Mouse (Mus musculus): ENCODE data around the gene Kcnj12. TPM values are rescaled to one million over a fixed set of nuclear protein-coding genes. Genes with fewer than 3 reads are reported as not detected.

The Kcnj12 gene
- polyA plus RNA-seq, 1 experiment from 2014 or later, result 0.76 TPM

- 85% methylated on average over 5 of the region's 5 CpGs for WGBS
These were observed 42.6 kb upstream of the Kcnj12 start for GRCm38 (mm10) chr11:60979788-60980187.

GRCm38 (mm10) chr11:60981693-60982486 lies 40.5 kb upstream of the Kcnj12 start:
- 69% methylated on average over 14 of the region's 14 CpGs for WGBS
- no peak for ATAC-seq

More at GRCm38 (mm10) chr11:60979788-60980187, 42.6 kb upstream of the Kcnj12 start:
- no peaks in the 10 kb centered on the region for H3K27me3 ChIP-seq (replicated peaks; ENCODE audit: control insufficient read depth, insufficient read depth, low read length)
- no peak for ATAC-seq
- H3K9ac ChIP-seq (ENCODE audit: low read depth, low read length), result no peak overlapping the region
- no peak for TF ChIP-seq CTCF (IDR thresholded peaks at IDR 0.05; ENCODE audit: low read depth)
- no peaks in the 10 kb centered on the region for H3K9me3 ChIP-seq (ENCODE audit: control insufficient read depth)
- no peak overlapping the region for H3K4me2 ChIP-seq (replicated peaks; ENCODE audit: low read depth)
- no peaks in the 10 kb centered on the region for H3K4me1 ChIP-seq (replicated peaks; ENCODE audit: control insufficient read depth, insufficient read depth, low read length)
- H3K36me3 ChIP-seq (ENCODE audit: control insufficient read depth, insufficient read depth), result no peaks in the 10 kb centered on the region
- H3K27ac ChIP-seq (ENCODE audit: low read depth, low read length), result no peak overlapping the region
- no peak overlapping the region for H3K4me3 ChIP-seq (ENCODE audit: low read depth, low read length)

GRCm38 (mm10) chr11:60984912-60985558 lies 37.3 kb upstream of the Kcnj12 start:
- H3K4me2 ChIP-seq (replicated peaks; ENCODE audit: low read depth), result no peak overlapping the region
- no peak overlapping the region for H3K27ac ChIP-seq (ENCODE audit: low read depth, low read length)
- H3K9me3 ChIP-seq (ENCODE audit: control insufficient read depth), result 0 out of 2 replicates have a peak, but pooled peaks cover 3% of the 10 kb centered on the region
- no peak for TF ChIP-seq CTCF (IDR thresholded peaks at IDR 0.05; ENCODE audit: low read depth)
- no peak for ATAC-seq
- no peak overlapping the region for H3K9ac ChIP-seq (ENCODE audit: low read depth, low read length)
- no peak overlapping the region for H3K4me3 ChIP-seq (ENCODE audit: low read depth, low read length)
- WGBS, result 71% methylated on average over 13 of the region's 13 CpGs
- no peaks in the 10 kb centered on the region for H3K36me3 ChIP-seq (ENCODE audit: control insufficient read depth, insufficient read depth)
- H3K27me3 ChIP-seq (replicated peaks; ENCODE audit: control insufficient read depth, insufficient read depth, low read length), result no peaks in the 10 kb centered on the region
- H3K4me1 ChIP-seq (replicated peaks; ENCODE audit: control insufficient read depth, insufficient read depth, low read length), result no peaks in the 10 kb centered on the region; the same call in 1 of the 2 replicates

More at GRCm38 (mm10) chr11:60981693-60982486, 40.5 kb upstream of the Kcnj12 start:
- no peaks in the 10 kb centered on the region; the same call in 1 of the 2 replicates for H3K4me1 ChIP-seq (replicated peaks; ENCODE audit: control insufficient read depth, insufficient read depth, low read length)
- H3K4me2 ChIP-seq (replicated peaks; ENCODE audit: low read depth), result no peak overlapping the region
- no peaks in the 10 kb centered on the region for H3K9me3 ChIP-seq (ENCODE audit: control insufficient read depth)
- H3K4me3 ChIP-seq (ENCODE audit: low read depth, low read length), result no peak overlapping the region
- H3K27me3 ChIP-seq (replicated peaks; ENCODE audit: control insufficient read depth, insufficient read depth, low read length), result no peaks in the 10 kb centered on the region
- no peak for TF ChIP-seq CTCF (IDR thresholded peaks at IDR 0.05; ENCODE audit: low read depth)
- no peak overlapping the region for H3K9ac ChIP-seq (ENCODE audit: low read depth, low read length)
- no peak overlapping the region for H3K27ac ChIP-seq (ENCODE audit: low read depth, low read length)
- no peaks in the 10 kb centered on the region for H3K36me3 ChIP-seq (ENCODE audit: control insufficient read depth, insufficient read depth)

GRCm38 (mm10) chr11:60990428-60990827 lies 31.9 kb upstream of the Kcnj12 start:
- no peak overlapping the region for H3K4me3 ChIP-seq (ENCODE audit: low read depth, low read length)
- no peak overlapping the region for H3K27ac ChIP-seq (ENCODE audit: low read depth, low read length)
- H3K9ac ChIP-seq (ENCODE audit: low read depth, low read length), result no peak overlapping the region
- H3K27me3 ChIP-seq (replicated peaks; ENCODE audit: control insufficient read depth, insufficient read depth, low read length), result no peaks in the 10 kb centered on the region
- H3K4me1 ChIP-seq (replicated peaks; ENCODE audit: control insufficient read depth, insufficient read depth, low read length), result no peaks in the 10 kb centered on the region
- no peaks in the 10 kb centered on the region for H3K36me3 ChIP-seq (ENCODE audit: control insufficient read depth, insufficient read depth)
- 88% methylated on average over 3 of the region's 3 CpGs for WGBS
- ATAC-seq, result no peak
- no peak for TF ChIP-seq CTCF (IDR thresholded peaks at IDR 0.05; ENCODE audit: low read depth)
- H3K9me3 ChIP-seq (ENCODE audit: control insufficient read depth), result 0 out of 2 replicates have a peak, but pooled peaks cover 3% of the 10 kb centered on the region
- H3K4me2 ChIP-seq (replicated peaks; ENCODE audit: low read depth), result no peak overlapping the region

- Histone ChIP-seq H3K36me3 (ENCODE audit: control insufficient read depth, insufficient read depth) (no peaks in the 10 kb centered on the region), H3K27me3 (replicated peaks; ENCODE audit: control insufficient read depth, insufficient read depth, low read length) (0 out of 2 replicates have a peak, but pooled peaks cover 4% of the 10 kb centered on the region), H3K4me1 (replicated peaks; ENCODE audit: control insufficient read depth, insufficient read depth, low read length) (no peaks in the 10 kb centered on the region), H3K9me3 (ENCODE audit: control insufficient read depth) (no peaks in the 10 kb centered on the region), H3K9ac (ENCODE audit: low read depth, low read length) (no peak overlapping the region), H3K4me2 (replicated peaks; ENCODE audit: low read depth) (no peak overlapping the region), H3K4me3 (ENCODE audit: low read depth, low read length) (no peak overlapping the region), H3K27ac (ENCODE audit: low read depth, low read length) (no peak overlapping the region)
- no peak for TF ChIP-seq CTCF (IDR thresholded peaks at IDR 0.05; ENCODE audit: low read depth)
- no peak for ATAC-seq
- WGBS, result 76% methylated on average over 8 of the region's 8 CpGs
These were observed 19.6 kb upstream of the Kcnj12 start for GRCm38 (mm10) chr11:61002736-61003135.

- H3K27me3 ChIP-seq (replicated peaks; ENCODE audit: control insufficient read depth, insufficient read depth, low read length), result 0 out of 2 replicates have a peak, but pooled peaks cover 4% of the 10 kb centered on the region
- no peaks in the 10 kb centered on the region for H3K4me1 ChIP-seq (replicated peaks; ENCODE audit: control insufficient read depth, insufficient read depth, low read length)
- no peaks in the 10 kb centered on the region for H3K9me3 ChIP-seq (ENCODE audit: control insufficient read depth)
- H3K27ac ChIP-seq (ENCODE audit: low read depth, low read length), result no peak overlapping the region
- 39% methylated on average over 4 of the region's 4 CpGs for WGBS
- H3K4me2 ChIP-seq (replicated peaks; ENCODE audit: low read depth), result no peak overlapping the region
- no peak for ATAC-seq
- TF ChIP-seq CTCF (IDR thresholded peaks at IDR 0.05; ENCODE audit: low read depth), result no peak
- H3K4me3 ChIP-seq (ENCODE audit: low read depth, low read length), result no peak overlapping the region
- no peak overlapping the region for H3K9ac ChIP-seq (ENCODE audit: low read depth, low read length)
- no peaks in the 10 kb centered on the region for H3K36me3 ChIP-seq (ENCODE audit: control insufficient read depth, insufficient read depth)
These were observed 18.3 kb upstream of the Kcnj12 start for GRCm38 (mm10) chr11:61004046-61004445.

Data from intestine, postnatal 0 days (tissue).